Mouse (Mus musculus): Measurements from ENCODE around the gene Mapt. TPM values are rescaled to one million over a fixed set of nuclear protein-coding genes. Genes with fewer than 3 reads are reported as not detected.

The Mapt gene
- polyA plus RNA-seq, 1 experiment from 2014 or later: 8.1 TPM

DNA sequence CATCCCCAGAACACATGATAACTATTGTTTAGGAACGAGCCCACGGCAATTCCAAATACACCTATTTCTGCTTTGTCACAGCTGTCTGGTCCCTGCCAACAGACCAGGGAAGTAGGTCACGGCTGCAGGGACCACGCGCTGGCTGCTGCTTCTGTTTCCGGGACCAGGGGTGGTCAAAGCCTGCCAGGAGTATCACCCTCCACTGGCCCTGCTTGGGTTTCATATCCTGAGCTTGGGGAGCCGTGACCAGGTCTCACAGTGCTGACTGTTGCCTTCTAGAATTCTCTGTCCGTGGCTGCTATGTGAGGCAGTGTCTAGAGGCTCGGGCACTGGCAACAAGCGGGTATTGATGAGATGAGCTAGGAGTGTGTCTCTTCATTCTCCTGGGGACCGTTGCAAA is 36.2 kb downstream of the Mapt start:
- Histone ChIP-seq H3K4me3 (no peak overlapping the region), H3K4me1 (peaks cover 4% of the 10 kb centered on the region), H3K36me3 (replicated peaks) (no peaks in the 10 kb centered on the region), H3K27ac (no peak overlapping the region), H3K27me3 (ENCODE audit: poor library complexity, severe bottlenecking) (no peaks in the 10 kb centered on the region), H3K9me3 (no peaks in the 10 kb centered on the region)
- WGBS: 87% methylated on average over 11 of the region's 11 CpGs
- DNase-seq (ENCODE audit: extremely low spot score, low spot score): no peak

DNA sequence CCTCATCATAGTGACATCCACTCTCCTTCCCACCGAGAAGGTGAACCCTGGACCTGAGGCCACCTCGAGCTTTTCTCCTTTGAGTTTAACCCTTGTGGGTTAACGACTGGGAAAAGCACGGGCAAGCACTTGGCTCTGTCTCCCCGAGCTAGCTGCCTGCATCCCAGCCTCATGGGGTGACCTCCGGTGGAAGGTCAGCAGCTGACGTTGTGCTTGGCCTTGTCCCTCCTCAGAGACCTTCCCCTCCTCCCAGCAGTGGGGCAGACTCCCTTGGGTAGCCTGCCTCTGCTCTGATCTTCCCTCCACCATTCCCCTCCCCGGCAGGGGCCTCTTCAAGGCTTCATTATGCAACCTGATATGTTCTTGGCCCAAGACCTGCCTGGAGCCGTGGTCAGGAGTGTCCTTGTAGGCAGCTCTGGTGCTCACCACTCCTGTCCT is 38.2 kb downstream of the Mapt start:
- Histone ChIP-seq H3K36me3 (replicated peaks) (no peaks in the 10 kb centered on the region), H3K27me3 (ENCODE audit: poor library complexity, severe bottlenecking) (no peaks in the 10 kb centered on the region), H3K4me1 (peaks cover 4% of the 10 kb centered on the region), H3K4me3 (no peak overlapping the region), H3K27ac (no peak overlapping the region), H3K9me3 (no peaks in the 10 kb centered on the region)
- 67% methylated on average over 9 of the region's 9 CpGs for WGBS
- no peak for DNase-seq (ENCODE audit: extremely low spot score, low spot score)

DNA sequence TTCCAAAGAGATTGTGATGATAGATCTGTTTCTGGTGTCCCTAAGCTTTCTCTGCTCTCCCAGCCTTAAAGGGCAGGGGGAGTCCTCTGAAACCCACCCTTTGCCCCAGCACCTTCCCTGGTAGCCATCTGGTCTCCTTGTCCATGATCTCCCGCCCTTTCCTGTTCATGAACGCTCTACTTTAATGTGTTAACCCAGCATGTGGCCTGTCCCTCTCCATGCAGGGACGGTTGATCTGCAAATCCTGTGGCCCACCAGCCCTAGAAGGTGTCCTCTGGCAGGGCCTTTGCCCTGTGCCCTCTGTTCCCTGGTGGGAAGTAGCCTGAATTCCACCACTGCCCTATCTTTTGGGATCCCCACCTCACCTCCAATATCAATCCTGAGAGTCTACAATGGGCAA is 39.3 kb downstream of the Mapt start:
- Histone ChIP-seq H3K4me1 (peaks cover 4% of the 10 kb centered on the region), H3K36me3 (replicated peaks) (no peaks in the 10 kb centered on the region), H3K27ac (no peak overlapping the region), H3K27me3 (ENCODE audit: poor library complexity, severe bottlenecking) (no peaks in the 10 kb centered on the region), H3K9me3 (no peaks in the 10 kb centered on the region), H3K4me3 (no peak overlapping the region)
- 85% methylated on average over 3 of the region's 3 CpGs for WGBS
- DNase-seq (ENCODE audit: extremely low spot score, low spot score): no peak

DNA sequence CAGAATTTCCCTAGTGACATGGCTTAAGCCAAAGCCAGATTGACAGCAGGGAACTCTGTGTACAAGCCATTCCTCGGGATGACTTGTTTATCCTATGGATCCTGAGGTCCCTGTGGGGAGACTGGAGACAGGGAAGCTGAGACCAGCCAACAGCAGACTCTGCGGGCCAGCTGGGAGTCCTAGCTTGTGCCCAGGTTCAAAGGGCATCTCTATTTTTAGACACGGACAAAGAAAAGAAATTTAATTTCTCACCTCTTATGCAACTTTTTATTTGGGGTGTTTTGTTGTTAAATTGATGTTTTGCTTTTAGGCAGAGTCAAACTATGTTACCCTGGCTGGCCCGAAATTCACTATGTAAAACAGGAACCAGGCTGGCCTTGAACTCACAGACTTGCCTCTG is 39.7 kb downstream of the Mapt start:
- Histone ChIP-seq H3K4me3 (no peak overlapping the region), H3K27ac (no peak overlapping the region), H3K9me3 (no peaks in the 10 kb centered on the region), H3K27me3 (ENCODE audit: poor library complexity, severe bottlenecking) (no peaks in the 10 kb centered on the region), H3K36me3 (replicated peaks) (no peaks in the 10 kb centered on the region), H3K4me1 (peaks cover 4% of the 10 kb centered on the region)
- no peak for DNase-seq (ENCODE audit: extremely low spot score, low spot score)
- WGBS: 82% methylated on average over 4 of the region's 4 CpGs

DNA sequence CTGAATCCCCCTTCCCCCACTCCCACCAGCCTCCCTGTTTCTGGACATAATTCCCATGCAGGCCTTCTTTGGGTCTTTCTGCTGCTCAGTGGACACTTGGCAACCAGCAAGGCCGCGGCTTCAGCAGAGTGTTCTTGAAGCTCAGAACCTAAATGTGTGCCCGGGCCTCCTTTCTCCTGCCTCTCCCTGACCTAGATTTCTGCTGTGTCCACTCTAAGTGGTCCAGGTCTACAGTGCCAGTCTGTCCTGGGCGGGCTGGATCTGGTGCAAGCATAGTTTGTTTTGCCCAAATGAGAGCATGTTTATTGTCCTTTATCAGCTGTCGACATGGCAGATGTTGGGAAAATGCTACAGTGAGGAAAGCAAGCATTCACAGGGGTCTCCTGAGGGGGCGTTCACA is 40.7 kb downstream of the Mapt start:
- Histone ChIP-seq H3K36me3 (replicated peaks) (no peaks in the 10 kb centered on the region), H3K4me1 (peaks cover 4% of the 10 kb centered on the region), H3K9me3 (no peaks in the 10 kb centered on the region), H3K27me3 (ENCODE audit: poor library complexity, severe bottlenecking) (no peaks in the 10 kb centered on the region), H3K27ac (no peak overlapping the region), H3K4me3 (no peak overlapping the region)
- no peak for DNase-seq (ENCODE audit: extremely low spot score, low spot score)
- WGBS: 89% methylated on average over 6 of the region's 6 CpGs

DNA sequence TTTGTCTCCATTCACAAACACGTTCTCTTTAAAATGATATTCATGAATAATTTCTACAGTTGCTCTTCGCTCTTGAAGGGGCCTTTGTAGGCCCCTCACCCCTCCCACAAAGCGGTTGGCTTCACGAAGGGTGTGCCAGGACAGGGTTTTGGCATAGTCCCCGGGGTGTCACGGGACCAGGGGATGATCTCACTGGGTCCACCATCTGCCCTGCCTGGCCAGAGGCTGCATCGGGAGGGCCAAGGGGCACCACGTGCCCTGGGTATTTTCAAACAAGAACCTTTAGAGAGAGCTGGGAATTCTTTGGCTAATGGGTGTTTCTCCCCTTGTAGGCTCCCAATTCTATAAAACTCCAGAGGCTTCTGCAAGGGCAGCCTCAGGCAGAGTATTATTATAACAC is 41.2 kb downstream of the Mapt start:
- WGBS: 90% methylated on average over 8 of the region's 8 CpGs
- DNase-seq (ENCODE audit: extremely low spot score, low spot score): no peak
- H3K4me3 ChIP-seq: no peak overlapping the region
- no peaks in the 10 kb centered on the region for H3K27me3 ChIP-seq (ENCODE audit: poor library complexity, severe bottlenecking)
- H3K4me1 ChIP-seq: peaks cover 4% of the 10 kb centered on the region
- no peaks in the 10 kb centered on the region for H3K9me3 ChIP-seq
- H3K36me3 ChIP-seq (replicated peaks): no peaks in the 10 kb centered on the region
- no peak overlapping the region for H3K27ac ChIP-seq

DNA sequence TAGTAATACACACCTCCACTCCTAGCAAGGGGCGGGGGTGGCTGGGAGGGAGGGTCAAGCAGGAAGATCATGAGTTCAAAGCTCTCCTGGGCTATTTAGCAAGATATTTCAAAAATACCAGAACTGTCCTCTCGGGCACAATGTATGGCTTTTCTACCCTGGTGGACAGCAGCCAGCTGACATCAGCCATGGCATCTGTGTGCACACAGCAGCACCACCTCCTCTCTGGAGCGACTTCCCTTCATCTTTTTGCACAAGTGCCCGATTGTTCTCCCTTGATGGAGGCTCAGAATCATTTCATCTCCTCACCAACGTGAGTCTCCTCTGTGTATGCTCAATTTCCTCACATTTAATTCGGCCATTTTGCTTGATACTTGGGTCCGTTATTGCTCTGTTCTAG is 44.6 kb downstream of the Mapt start:
- H3K9me3 ChIP-seq: no peaks in the 10 kb centered on the region
- no peak for DNase-seq (ENCODE audit: extremely low spot score, low spot score)
- no peak overlapping the region for H3K4me3 ChIP-seq
- WGBS: 89% methylated on average over 7 of the region's 7 CpGs
- H3K36me3 ChIP-seq (replicated peaks): no peaks in the 10 kb centered on the region
- peaks cover 6% of the 10 kb centered on the region for H3K4me1 ChIP-seq
- H3K27me3 ChIP-seq (ENCODE audit: poor library complexity, severe bottlenecking): peaks cover 15% of the 10 kb centered on the region
- H3K27ac ChIP-seq: no peak overlapping the region

DNA sequence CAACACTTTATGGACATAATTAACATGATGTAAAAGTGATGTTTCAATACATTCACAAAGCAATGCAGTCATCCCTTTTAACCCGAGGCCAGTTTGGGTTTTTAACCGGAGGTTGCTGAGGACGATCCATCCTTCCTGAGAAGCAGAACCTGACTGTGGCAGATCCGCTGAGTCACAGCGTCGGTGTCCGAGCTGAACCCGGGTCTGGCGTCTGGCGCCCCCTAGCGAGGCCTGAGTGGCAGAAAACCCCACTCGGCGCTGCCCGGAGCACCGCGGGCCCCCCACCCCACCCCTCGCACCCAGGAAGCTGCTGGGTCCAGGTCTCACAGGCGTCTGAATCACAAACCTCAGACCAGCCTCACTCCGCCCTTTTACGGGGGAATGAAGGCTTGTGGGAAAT is 47.0 kb downstream of the Mapt start:
- Histone ChIP-seq H3K36me3 (replicated peaks) (no peaks in the 10 kb centered on the region), H3K4me1 (peaks cover 6% of the 10 kb centered on the region), H3K4me3 (peak overlapping the region; percentile 22), H3K27me3 (ENCODE audit: poor library complexity, severe bottlenecking) (peaks cover 21% of the 10 kb centered on the region), H3K27ac (0 out of 2 replicates have a peak overlapping the region, but pooled peaks have one; percentile 30), H3K9me3 (no peaks in the 10 kb centered on the region)
- 8% methylated on average over 20 of the region's 20 CpGs for WGBS
- DNase-seq (ENCODE audit: extremely low spot score, low spot score): peak; percentile 62

DNA sequence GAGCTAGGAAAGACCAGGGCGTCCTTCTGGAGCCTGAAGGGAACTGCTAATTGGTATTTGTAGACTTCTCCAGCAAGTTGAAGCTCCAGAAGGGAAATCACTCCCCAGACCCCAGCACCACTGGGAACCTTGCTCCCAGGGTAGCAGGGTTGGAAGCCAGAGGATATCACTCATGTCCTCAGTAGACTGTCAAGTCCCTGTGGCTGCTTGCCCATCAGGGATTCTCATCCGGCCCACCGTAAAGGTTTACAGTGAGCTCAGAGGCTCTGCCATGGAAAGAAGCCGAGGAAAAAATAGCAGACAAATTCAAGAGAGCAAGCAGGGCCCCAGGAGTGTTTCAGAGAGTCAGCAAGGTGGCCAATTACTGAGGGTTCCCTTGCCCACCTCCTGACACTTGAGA is 47.9 kb downstream of the Mapt start:
- no peaks in the 10 kb centered on the region for H3K36me3 ChIP-seq (replicated peaks)
- no peak overlapping the region for H3K4me3 ChIP-seq
- H3K9me3 ChIP-seq: no peaks in the 10 kb centered on the region
- DNase-seq (ENCODE audit: extremely low spot score, low spot score): no peak
- peaks cover 6% of the 10 kb centered on the region for H3K4me1 ChIP-seq
- H3K27me3 ChIP-seq (ENCODE audit: poor library complexity, severe bottlenecking): peaks cover 21% of the 10 kb centered on the region
- H3K27ac ChIP-seq: no peak overlapping the region; the same call in 1 of the 2 replicates
- 83% methylated on average over 4 of the region's 4 CpGs for WGBS

DNA sequence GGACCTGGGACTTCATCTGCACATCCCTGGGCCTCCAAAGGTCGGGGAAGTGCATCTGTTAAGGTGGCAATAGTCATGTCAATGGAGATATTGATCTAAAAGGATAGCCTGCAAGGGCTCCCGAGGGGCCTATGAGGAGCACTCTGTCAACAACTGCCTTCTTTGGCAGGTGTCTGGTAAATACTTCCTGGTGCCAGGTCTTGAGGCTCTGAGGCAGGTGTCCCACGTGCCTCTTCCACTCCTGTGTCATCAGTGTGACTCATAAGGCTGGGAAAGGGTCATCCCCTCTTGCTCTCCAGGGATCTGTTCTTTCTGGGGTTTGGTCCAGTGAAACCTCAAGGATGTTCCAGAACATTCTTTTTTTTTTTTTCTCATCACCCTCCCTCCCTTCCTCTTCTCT is 48.3 kb downstream of the Mapt start:
- WGBS: 82% methylated on average over 3 of the region's 3 CpGs
- Histone ChIP-seq H3K27me3 (ENCODE audit: poor library complexity, severe bottlenecking) (peaks cover 21% of the 10 kb centered on the region), H3K4me1 (peaks cover 6% of the 10 kb centered on the region), H3K4me3 (no peak overlapping the region), H3K36me3 (replicated peaks) (no peaks in the 10 kb centered on the region), H3K9me3 (no peaks in the 10 kb centered on the region), H3K27ac (no peak overlapping the region)
- no peak for DNase-seq (ENCODE audit: extremely low spot score, low spot score)

DNA sequence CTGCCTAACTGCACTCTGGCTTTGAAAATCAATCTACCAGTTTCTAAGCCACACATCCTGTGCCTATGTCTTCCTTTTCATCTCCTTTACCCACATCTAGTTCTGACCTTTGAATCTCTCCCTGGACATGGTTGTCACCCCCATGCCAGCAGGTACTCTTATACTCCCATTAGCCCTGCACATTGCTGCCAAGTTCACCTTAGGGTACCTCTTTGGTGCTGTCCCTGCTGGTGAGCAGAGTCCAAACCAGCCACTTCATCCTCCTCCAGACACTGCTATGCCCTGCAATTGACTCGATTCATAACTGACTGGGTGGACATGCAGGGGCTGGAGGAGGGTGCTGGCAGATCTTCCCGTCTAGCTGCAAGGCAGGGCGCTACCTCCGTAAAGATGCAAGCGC is 50.3 kb downstream of the Mapt start:
- no peak overlapping the region for H3K27ac ChIP-seq
- peaks cover 21% of the 10 kb centered on the region for H3K27me3 ChIP-seq (ENCODE audit: poor library complexity, severe bottlenecking)
- H3K36me3 ChIP-seq (replicated peaks): no peaks in the 10 kb centered on the region
- H3K4me3 ChIP-seq: no peak overlapping the region
- H3K4me1 ChIP-seq: peaks cover 6% of the 10 kb centered on the region
- peaks cover 3% of the 10 kb centered on the region; the same call in 1 of the 2 replicates for H3K9me3 ChIP-seq
- DNase-seq (ENCODE audit: extremely low spot score, low spot score): no peak
- 83% methylated on average over 5 of the region's 5 CpGs for WGBS

DNA sequence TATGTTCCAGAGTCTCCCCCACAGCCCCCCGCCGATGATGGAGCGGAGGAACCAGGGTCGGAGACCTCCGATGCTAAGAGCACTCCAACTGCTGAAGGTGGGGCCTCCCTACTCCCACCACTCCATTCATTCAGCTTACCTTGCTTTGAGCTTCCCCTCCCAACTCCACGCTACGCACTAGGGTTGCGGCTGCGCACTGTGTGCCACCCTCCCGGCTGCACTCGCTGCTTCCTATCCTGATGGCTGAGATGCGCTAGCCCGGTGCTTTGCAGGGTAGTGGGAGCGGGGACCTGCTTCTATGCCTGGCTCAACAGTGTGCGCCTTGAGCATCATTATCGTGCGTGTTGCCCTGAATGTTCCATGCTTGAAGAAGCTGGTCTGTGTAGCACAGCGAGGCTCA is 55.9 kb downstream of the Mapt start:
- H3K4me1 ChIP-seq: peaks cover 18% of the 10 kb centered on the region
- DNase-seq (ENCODE audit: extremely low spot score, low spot score): no peak
- peaks cover 4% of the 10 kb centered on the region; the same call in 1 of the 2 replicates for H3K9me3 ChIP-seq
- H3K36me3 ChIP-seq (replicated peaks): no peaks in the 10 kb centered on the region
- 97% methylated on average over 18 of the region's 18 CpGs for whole genome bisulfite sequencing
- H3K27me3 ChIP-seq (ENCODE audit: poor library complexity, severe bottlenecking): no peaks in the 10 kb centered on the region
- no peak overlapping the region for H3K27ac ChIP-seq
- no peak overlapping the region for H3K4me3 ChIP-seq

DNA sequence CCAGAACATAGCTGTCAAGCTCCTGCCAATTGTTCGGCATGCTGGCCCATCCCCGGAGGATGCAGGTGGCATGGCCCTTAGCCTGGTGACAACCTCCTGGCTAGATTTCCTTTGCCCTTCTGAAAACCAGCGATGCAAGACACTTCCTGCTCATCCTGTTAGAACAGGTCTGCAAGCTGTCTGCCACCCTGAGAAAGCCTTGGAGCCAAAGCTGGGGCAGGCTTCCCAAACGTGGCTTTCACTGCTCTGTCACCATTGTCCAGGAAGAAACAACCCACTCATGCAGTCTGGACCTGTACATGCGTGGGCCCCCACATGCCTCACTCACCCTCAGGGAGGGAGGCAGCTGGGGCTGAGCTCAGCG is 57.6 kb downstream of the Mapt start:
- no peaks in the 10 kb centered on the region for H3K27me3 ChIP-seq (ENCODE audit: poor library complexity, severe bottlenecking)
- H3K4me3 ChIP-seq: no peak overlapping the region
- peak overlapping the region; percentile 88 for H3K27ac ChIP-seq
- no peak for DNase-seq (ENCODE audit: extremely low spot score, low spot score)
- peaks cover 18% of the 10 kb centered on the region for H3K4me1 ChIP-seq
- H3K36me3 ChIP-seq (replicated peaks): no peaks in the 10 kb centered on the region
- 56% methylated on average over 6 of the region's 6 CpGs for WGBS
- H3K9me3 ChIP-seq: peaks cover 4% of the 10 kb centered on the region; the same call in 1 of the 2 replicates
